Mouse (Mus musculus) C2C12 (cell line): ENCODE measurements at regions not wholly inside any gene's neighbourhood (a gene's known extent, or its start where the extent isn't known, plus 50 kb on each side); places are given as distances from the start of the nearest gene placed in this dataset.

ENCODE experiments used
- CEBPB ChIP-seq: IDR thresholded peaks from one replicate; pipeline ENCODE4 v1.6.1; 2011; ENCODE audit warnings: low read depth, mild to moderate bottlenecking, control low read depth, moderate library complexity
- CTCF ChIP-seq: IDR thresholded peaks from one replicate; pipeline ENCODE4 v1.5.1; 2011; ENCODE audit not compliant: control insufficient read depth, insufficient read depth, insufficient read length
- MAX ChIP-seq: IDR thresholded peaks from one replicate; pipeline ENCODE4 v1.6.1; 2011; ENCODE audit warnings: mild to moderate bottlenecking, control low read depth
- USF1 ChIP-seq: IDR thresholded peaks from one replicate; pipeline ENCODE4 v1.6.1; 2011; ENCODE audit warnings: low read depth, mild to moderate bottlenecking, control low read depth, moderate library complexity

DNA sequence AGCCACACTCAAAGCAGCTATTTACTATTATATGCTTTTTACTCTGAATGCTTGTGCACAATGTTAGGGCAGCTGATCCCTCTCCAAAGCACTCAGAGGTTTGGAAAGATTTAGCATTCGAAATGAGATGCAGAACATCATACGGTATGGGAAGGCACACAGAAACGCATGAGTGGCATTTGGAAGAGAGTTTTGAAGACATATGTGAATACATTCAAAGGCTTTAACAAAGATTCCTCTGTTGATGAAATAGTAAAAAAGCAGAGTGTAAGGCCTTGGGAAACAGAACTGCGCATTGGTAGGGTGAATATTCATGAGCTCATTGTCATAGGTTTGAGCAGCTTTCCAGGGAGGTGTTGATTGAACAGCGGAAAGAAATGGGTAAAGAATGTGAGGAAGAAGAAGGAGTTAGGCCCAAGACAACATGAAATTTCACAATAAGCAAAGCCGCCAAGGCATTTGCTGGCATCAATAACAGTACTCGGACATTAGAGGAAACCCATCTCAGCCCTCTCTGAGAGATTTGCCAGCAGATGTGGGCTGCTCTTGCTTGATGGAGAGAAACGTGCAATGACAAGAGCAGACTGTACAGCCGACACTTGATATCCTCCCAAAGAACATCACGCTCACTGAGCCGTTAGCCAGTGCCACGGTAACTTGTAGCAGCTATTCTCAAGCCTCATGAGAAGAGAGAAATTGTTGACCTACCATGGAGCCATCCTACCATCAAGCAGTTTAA lies 469.0 kb upstream of the 5930422O12Rik start:
- TF ChIP-seq CTCF: no peak
- TF ChIP-seq CEBPB: no peak
- no peak for TF ChIP-seq MAX
- no peak for TF ChIP-seq USF1
